Mouse (Mus musculus) kidney, postnatal 0 days (tissue): ENCODE data around the gene Col16a1. TPM values are rescaled to one million over a fixed set of nuclear protein-coding genes. Genes with fewer than 3 reads are reported as not detected.

Source experiments
- ATAC-seq: fragments of 200-750 bp; cut with Nextera tagmentation; replicated peaks from 2 replicates; pipeline ENCODE4 v1.8.0; 2017; ENCODE audit warnings: low read depth, moderate number of reproducible peaks, moderate TSS enrichment, moderate library complexity; ENCODE audit not compliant: low FRiP score
- DNase-seq: peaks from one replicate; pipeline ENCODE4 v3.0.0-alpha.2; 2016; ENCODE audit warnings: low spot score
- H3K27ac ChIP-seq: fragments of 300-500 bp; sonication (generic); 2 replicates; pipeline ENCODE4 v1.5.1; 2014; ENCODE audit warnings: mild to moderate bottlenecking
- H3K27me3 ChIP-seq: fragments of 300-500 bp; sonication (generic); 2 replicates; pipeline ENCODE4 v1.6.1; 2014; ENCODE audit warnings: low read length, mixed read lengths; ENCODE audit not compliant: insufficient read depth
- H3K36me3 ChIP-seq: fragments of 300-500 bp; sonication (generic); 2 replicates; pipeline ENCODE4 v1.6.1; 2014; ENCODE audit warnings: low read length, mixed read lengths; ENCODE audit not compliant: insufficient read depth
- H3K4me1 ChIP-seq: fragments of 300-500 bp; sonication (generic); replicated peaks from 2 replicates; pipeline ENCODE4 v1.6.1; 2014; ENCODE audit warnings: antibody characterized with exemption, low read length, mixed read lengths; ENCODE audit not compliant: insufficient read depth
- H3K4me2 ChIP-seq: fragments of 300-500 bp; sonication (generic); 2 replicates; pipeline ENCODE4 v1.6.1; 2014; ENCODE audit warnings: mild to moderate bottlenecking, low read length, moderate library complexity, mixed read lengths
- H3K4me3 ChIP-seq: fragments of 300-500 bp; sonication (generic); replicated peaks from 2 replicates; pipeline ENCODE4 v1.5.1; 2014; ENCODE audit warnings: low read depth, low read length
- H3K9ac ChIP-seq: fragments of 300-500 bp; sonication (generic); 2 replicates; pipeline ENCODE4 v1.6.1; 2014; ENCODE audit warnings: low read depth, low read length
- H3K9me3 ChIP-seq: fragments of 300-500 bp; sonication (generic); replicated peaks from 2 replicates; pipeline ENCODE4 v1.6.1; 2016; ENCODE audit warnings: low read length, inconsistent platforms, mixed read lengths
- CTCF ChIP-seq: IDR thresholded peaks from 2 replicates; pipeline ENCODE4 v1.5.1; 2016; ENCODE audit warnings: antibody characterized with exemption, low read depth, mild to moderate bottlenecking, moderate library complexity
- WGBS: fragments of 180-500 bp; shearing (Covaris S2); extraction: QIAGEN DNeasy Blood & Tissue Kit; methylation state at CpG from one replicate; pipeline ENCODE4 v1.1.7; 2014; 5-methylcytosine and 5-hydroxymethylcytosine counted together
- polyA plus RNA-seq: library from polyadenylated mRNA; unstranded; fragments of >200 nt; fragmentation: Nextera tagmentation; extraction: Ambion mirVana; gene quantifications from 2 replicates; pipeline ENCODE4 v1.2.1, GENCODE M21; 2015

Gene Col16a1
- polyA plus RNA-seq, 1 experiment from 2014 or later: 38.6 TPM

GRCm38 (mm10) chr4:130085246-130085820, 37.7 kb downstream of the Col16a1 start:
- no peaks in the 10 kb centered on the region for H3K9me3 ChIP-seq
- DNase-seq: no peak
- H3K9ac ChIP-seq: no peak overlapping the region
- no peaks in the 10 kb centered on the region for H3K27me3 ChIP-seq
- no peak for ATAC-seq
- H3K36me3 ChIP-seq: peaks cover 2% of the 10 kb centered on the region; the same call in 1 of the 2 replicates
- no peak overlapping the region for H3K4me3 ChIP-seq
- H3K4me1 ChIP-seq: no peaks in the 10 kb centered on the region
- H3K27ac ChIP-seq: no peak overlapping the region
- H3K4me2 ChIP-seq: no peak overlapping the region
- 63% methylated on average over 12 of the region's 12 CpGs for WGBS
- TF ChIP-seq CTCF: no peak

DNA sequence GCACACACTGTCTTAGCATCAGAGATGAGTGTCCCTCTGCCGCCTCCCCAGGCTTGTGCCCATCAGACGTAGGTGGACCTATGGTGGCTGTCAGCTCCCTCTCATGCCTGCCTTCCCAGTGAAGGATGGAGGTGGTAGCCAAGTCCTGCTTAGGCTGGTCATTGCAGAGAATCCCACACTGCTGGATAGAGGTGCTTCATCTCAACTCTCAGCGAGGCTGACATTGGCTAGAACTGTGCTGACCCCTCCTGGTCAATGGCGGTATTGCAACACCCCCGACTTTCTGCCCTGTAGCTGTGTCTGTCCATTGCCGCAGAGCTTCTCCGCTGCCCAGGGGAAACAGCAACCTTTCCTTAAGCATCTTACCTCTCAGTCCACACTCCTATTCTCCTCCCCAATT, 39.7 kb downstream of the Col16a1 start:
- peak; percentile 100 for TF ChIP-seq CTCF
- 16% methylated on average over 7 of the region's 7 CpGs for WGBS
- H3K27ac ChIP-seq: no peak overlapping the region
- no peaks in the 10 kb centered on the region for H3K9me3 ChIP-seq
- no peak overlapping the region for H3K4me2 ChIP-seq
- H3K4me3 ChIP-seq: no peak overlapping the region
- no peak overlapping the region for H3K9ac ChIP-seq
- no peaks in the 10 kb centered on the region for H3K4me1 ChIP-seq
- peak; percentile 43; the same call in 1 of the 2 replicates for ATAC-seq
- H3K36me3 ChIP-seq: no peaks in the 10 kb centered on the region
- peak; percentile 91 for DNase-seq
- no peaks in the 10 kb centered on the region for H3K27me3 ChIP-seq

DNA sequence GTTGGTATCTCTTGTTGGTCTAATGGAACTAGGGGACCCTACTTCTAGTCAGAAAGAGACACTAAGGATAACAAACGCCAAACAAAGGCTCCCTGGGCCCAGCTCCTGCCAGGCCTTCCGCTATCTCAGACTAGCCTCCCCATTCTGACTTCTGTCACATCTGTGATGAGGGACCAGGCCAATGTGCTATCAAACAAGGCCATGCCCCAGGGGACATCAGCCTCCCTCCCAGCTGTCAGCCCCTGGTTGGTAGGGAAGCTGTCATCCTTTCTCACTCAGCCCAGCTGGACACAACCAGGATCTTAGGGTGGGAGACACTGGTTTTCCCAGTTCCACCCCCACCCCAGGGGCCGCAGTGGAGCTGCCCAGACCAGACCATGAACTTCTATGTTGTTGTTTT, 47.5 kb downstream of the Col16a1 start:
- Histone ChIP-seq H3K4me1 (no peaks in the 10 kb centered on the region), H3K36me3 (no peaks in the 10 kb centered on the region), H3K4me2 (no peak overlapping the region), H3K27me3 (no peaks in the 10 kb centered on the region), H3K4me3 (no peak overlapping the region), H3K27ac (no peak overlapping the region), H3K9me3 (no peaks in the 10 kb centered on the region), H3K9ac (no peak overlapping the region)
- WGBS: 75% methylated on average over 3 of the region's 3 CpGs
- TF ChIP-seq CTCF: no peak
- ATAC-seq (no peak), DNase-seq (no peak)

DNA sequence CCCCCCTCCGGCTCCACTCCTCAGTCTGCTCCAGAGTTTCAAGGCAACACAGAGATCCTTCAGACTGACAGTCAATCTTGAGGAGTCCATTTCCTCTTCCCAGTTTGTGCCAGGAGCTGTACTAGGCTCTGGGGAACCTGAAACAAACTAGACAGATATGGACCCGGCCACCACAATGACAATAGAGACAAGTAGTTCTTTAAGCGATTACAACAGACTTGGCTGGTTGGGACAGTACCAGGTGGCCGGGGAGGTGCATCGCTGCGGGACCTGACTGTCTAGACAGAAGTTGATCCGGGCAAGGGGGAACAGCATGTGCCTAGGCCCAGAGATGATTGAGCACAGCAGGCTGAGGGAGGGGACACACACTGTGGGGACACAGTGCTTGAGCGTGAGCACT, 53.5 kb downstream of the Col16a1 start:
- Histone ChIP-seq H3K36me3 (no peaks in the 10 kb centered on the region), H3K9me3 (no peaks in the 10 kb centered on the region), H3K4me2 (no peak overlapping the region), H3K27ac (no peak overlapping the region), H3K9ac (no peak overlapping the region), H3K27me3 (no peaks in the 10 kb centered on the region), H3K4me3 (no peak overlapping the region), H3K4me1 (0 out of 2 replicates have a peak, but pooled peaks cover 7% of the 10 kb centered on the region)
- ATAC-seq (no peak), DNase-seq (no peak)
- WGBS: 49% methylated on average over 8 of the region's 8 CpGs
- TF ChIP-seq CTCF: no peak

- Histone ChIP-seq H3K9ac (no peak within 1 kb of the TSS), H3K27me3 (no peaks in the 10 kb centered on the region), H3K36me3 (no peaks in the 10 kb centered on the region), H3K4me2 (no peak within 1 kb of the TSS), H3K27ac (0 out of 2 replicates have a peak within 1 kb of the TSS, but pooled peaks have one; percentile 13), H3K9me3 (no peaks in the 10 kb centered on the region), H3K4me1 (0 out of 2 replicates have a peak, but pooled peaks cover 7% of the 10 kb centered on the region), H3K4me3 (no peak within 1 kb of the TSS)
- WGBS: 12% methylated on average over 6 of the region's 6 CpGs
- ATAC-seq (no peak), DNase-seq (no peak)
- TF ChIP-seq CTCF: no peak
These were observed 54.5 kb downstream of the Col16a1 start, which contains the start of gene Pef1 for GRCm38 (mm10) chr4:130102111-130102651. Pef1 (plus strand) TSS chr4:130102558.

GRCm38 (mm10) chr4:130103632-130104031, 56.0 kb downstream of the Col16a1 start:
- 87% methylated on average over 12 of the region's 12 CpGs for WGBS
- Histone ChIP-seq H3K27me3 (no peaks in the 10 kb centered on the region), H3K9ac (no peak overlapping the region), H3K27ac (0 out of 2 replicates have a peak overlapping the region, but pooled peaks have one; percentile 57), H3K4me2 (no peak overlapping the region), H3K4me1 (peaks cover 12% of the 10 kb centered on the region; the same call in 1 of the 2 replicates), H3K4me3 (no peak overlapping the region), H3K36me3 (no peaks in the 10 kb centered on the region), H3K9me3 (no peaks in the 10 kb centered on the region)
- DNase-seq: no peak
- ATAC-seq: no peak
- TF ChIP-seq CTCF: peak; percentile 34; the same call in 1 of the 2 replicates
